Mouse (Mus musculus) R1 (cell line): ENCODE measurements around the gene Olfr1037.
"Not testable (repeated sequence)": the region's sequence is repeated elsewhere in the genome, so short reads cannot be mapped to it uniquely, and the experiment has no call there.

Experiments used
- DNase-seq: peaks from one replicate; pipeline ENCODE4 v3.0.0-alpha.2; 2018; ENCODE audit warnings: low read depth, low spot score

Olfr1037 gene

DNA sequence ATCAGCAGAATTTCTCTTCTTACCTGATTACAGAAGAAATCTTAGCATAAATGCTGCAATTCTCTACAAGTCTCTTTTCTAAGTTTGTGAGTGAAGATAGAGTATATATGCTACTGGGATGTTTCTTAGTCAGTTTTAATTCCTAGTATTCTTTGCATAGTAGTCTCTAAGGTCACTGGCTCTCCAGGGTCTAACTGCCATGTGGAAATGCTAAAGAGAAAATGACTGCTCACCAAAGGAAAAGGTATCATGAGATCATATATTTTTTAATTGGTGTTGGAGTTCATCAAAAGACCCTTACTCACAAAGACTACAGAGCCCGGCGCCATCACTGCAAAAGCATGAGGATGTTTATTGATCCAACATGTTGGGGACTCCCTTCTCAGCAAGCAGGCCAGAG, at the start of gene Olfr1037:
Olfr1037 (minus strand) TSS at position 101 of the 400 bp plus-strand sequence.
- DNase-seq = no peak

DNA sequence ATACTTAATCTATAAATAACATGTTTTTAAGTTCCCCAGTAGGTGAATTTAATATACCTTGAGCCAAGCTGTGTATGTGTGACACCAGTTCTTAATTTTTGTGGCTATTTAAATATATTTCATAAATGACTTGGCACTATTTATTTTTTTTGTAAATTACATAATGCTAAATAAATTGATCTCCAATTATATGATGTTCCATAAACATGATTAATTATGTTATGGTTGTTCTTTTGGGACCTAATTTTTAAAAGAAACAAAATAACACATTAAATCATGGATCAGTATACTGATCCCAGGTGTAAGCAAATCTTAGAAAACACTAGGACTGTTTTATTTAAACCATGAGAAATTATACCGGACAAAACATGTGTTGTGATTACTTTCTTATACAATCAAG, 48.6 kb upstream of the Olfr1037 start, which contains the start of gene Olfr1039:
Olfr1039 (minus strand) TSS at position 101 of the 400 bp plus-strand sequence.
- no peak for DNase-seq

DNA sequence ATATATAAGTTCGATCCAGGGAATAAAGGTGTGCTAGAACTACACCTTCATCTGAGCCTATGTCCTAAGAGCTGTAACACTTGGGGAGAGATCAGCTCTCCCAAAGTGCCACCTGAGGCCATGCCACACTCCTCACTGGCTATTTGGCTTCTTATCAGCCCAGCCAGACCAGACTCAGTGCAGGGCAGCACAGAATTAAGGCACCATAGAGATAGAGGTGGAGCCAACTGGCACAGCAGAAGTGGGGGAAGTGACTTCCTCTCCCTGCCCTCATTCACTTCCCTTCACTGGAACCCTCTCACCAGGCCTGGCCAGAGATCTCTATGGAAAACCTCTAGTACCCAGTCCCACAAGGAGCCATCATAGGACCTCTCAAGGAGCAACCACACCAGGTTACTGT, 6.7 kb downstream of the Olfr1037 start:
- DNase-seq = not testable (repeated sequence)

DNA sequence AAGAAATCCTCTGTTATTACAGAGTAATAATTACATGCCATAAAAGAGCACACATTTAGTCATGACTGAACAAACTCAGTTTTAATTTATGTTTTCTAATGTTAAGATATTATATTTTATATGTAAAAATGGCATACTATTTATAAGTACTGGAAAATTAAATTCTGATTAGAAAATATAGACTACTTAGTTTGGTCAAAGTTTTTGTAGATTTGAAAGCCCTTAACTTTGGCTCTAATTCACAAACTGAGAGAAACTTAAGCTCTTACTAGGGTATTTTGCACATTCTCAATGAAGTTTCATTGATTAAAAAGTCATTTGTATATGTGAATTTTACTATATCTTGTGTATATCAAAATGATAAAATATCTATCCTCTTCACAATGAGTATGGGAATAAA, 13.5 kb downstream of the Olfr1037 start, which contains the start of gene Olfr1036:
Olfr1036 (plus strand) TSS at position 301 of the 400 bp plus-strand sequence.
- DNase-seq = not testable (repeated sequence)

DNA sequence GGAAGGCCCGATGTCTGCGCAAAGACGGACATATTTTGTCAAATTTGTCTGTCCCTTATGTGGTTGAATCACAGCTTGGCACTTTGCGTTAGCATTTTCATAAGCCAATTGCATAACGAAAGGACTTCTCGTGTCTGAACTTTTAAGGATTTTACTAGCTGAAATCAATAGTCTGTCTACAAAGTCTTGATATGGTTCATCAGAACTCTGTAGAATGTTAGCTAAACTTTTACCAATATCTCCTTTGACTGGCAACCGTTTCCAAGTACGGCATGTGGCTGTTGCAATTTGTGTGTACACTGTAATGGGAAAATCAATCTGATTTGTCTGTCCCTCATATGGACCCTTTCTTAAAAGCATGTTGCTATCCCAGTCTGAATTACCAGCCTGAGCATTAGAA, 17.0 kb downstream of the Olfr1037 start:
- no peak for DNase-seq

DNA sequence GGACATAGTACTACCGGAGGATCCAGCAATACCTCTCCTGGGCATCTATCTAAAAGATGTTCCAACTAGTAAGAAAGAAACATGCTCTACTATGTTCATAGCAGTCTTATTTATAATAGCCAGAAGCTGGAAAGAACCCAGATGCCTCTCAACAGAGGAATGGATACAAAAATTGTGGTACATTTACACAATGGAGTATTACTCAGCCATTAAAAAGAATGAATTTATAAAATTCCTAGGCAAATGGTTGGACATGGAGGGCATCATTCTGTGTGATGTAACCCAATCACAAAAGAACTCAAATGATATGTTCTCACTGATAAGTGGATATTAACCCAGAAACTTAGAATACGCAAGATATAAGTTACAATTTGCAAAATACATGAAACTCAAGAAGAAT, 23.4 kb downstream of the Olfr1037 start:
- not testable (repeated sequence) for DNase-seq

DNA sequence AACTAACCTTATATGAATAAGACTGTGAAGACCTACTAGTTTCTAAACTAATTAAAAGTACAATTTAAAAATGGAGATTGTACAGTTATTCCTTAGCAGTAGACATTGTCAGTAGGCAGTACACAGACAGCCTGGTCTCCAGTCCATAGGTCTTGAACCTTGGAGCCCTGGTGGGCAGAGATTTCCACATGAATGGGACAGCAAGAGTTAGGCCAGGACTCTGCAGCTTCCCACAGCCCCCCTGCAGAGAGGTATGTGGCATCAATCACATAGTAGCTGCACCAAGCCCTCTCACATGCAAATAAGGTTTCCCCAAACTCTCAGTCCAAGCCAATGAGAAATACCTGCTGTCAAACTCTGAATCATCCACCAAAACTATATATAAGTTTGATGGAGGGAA, 36.4 kb downstream of the Olfr1037 start:
- DNase-seq = peak; percentile 95

DNA sequence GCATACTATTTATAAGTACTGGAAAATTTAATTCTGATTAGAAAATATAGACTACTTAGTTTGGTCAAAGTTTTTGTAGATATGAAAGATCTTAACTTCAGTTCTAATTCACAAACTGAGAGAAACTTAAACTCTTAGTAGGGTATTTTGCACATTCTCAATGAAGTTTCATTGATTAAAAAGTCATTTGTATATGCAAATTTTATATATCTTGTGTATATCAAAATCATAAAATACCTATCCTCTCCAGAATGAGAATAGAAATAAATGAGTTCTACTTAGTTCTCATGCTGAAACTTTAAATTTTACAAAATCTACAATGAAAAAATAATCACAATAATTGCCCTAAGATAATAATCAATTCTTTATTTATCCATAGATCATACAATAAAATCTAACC, 41.6 kb downstream of the Olfr1037 start, which contains the start of gene Olfr1034:
Olfr1034 (plus strand) TSS at position 301 of the 400 bp plus-strand sequence.
- no peak for DNase-seq
